Mouse (Mus musculus): Measurements from ENCODE around the gene Cd9.

Gene Cd9

DNA sequence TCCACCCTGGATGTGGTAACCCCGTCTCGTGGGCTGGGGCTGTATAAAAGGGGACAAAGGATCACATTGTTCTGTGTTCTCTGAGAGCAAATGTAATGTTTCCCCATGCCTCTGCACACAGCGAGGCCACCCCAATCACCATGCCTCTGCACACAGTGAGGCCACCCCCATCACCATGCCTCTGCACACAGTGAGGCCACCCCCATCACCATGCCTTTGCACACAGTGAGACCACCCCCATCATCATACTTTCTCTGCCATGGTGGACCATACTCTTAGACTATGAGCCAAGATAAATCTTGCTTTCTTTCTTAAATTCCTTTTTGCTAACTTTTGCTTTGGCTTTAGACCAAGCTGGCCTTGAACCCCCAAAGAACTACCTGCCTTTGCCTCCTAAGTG lies 61.3 kb downstream of the Cd9 start:
- no peak for DNase-seq

DNA sequence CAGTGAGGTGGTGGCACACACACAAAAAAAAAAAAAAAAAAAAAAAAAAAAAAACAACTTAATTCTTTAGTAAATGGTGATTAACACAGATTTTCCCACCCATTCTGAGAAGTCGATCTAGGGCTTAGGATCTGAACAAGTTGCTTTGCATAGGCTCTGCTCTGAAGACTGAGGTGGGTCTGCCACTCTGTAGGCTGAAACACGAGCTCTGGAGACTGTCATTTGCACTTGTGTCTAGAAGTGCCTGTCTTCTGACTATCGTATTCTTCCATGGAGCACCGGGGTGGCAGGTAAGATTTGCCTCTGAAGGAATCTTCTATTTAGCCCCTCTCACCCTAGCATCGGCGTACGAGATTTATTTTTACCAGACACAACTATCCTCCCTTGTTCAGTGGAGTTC lies 62.1 kb downstream of the Cd9 start:
- no peak for DNase-seq

DNA sequence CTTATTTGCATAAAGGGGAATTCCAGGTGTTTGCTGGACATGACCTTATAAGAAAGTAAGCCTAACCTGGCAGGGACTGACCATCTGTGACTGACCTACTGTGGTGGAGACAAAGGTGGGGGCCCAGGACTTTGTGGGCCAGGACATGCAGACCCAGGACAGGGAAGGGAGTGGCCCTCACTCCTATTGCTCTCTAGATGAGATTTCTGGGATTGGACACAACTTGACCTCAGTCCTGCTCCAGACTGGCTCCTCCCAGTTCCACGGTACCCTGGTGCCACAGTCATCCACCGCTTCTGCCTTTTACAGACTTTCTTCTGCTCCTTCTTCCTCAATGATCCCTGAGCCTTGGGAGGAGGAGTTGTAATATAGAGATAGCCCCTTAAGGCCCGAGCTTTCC lies 63.6 kb downstream of the Cd9 start:
- no peak for DNase-seq

DNA sequence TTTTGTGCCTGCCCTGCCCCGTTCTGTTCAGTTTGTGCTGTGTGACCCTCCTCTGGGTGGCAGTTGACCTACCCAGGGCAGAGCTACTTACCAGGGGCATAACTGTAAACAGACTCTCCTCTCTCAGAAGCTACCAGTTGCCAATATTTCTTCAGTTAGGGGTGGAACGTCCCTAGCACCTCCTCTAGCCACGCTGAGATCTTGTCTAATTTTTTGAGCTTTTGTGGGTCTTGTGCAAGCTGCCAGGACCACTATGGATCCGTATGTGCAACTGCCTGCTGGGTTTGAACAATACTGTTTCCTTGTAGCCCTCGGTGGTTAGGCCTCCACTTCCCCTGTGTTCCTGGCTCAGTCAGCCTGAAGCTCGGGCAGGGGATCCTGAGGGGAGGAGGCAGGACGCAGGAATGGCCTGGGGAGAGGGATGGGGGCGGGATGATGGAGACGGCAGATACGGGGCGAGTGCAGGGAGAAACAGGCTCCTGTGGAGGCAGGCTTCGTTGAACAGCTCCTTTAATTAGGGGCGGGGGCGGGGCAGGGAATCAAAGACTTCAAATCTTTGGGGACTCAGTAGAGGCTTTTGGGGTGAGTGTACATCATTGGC lies 64.1 kb downstream of the Cd9 start:
- no peak for DNase-seq

DNA sequence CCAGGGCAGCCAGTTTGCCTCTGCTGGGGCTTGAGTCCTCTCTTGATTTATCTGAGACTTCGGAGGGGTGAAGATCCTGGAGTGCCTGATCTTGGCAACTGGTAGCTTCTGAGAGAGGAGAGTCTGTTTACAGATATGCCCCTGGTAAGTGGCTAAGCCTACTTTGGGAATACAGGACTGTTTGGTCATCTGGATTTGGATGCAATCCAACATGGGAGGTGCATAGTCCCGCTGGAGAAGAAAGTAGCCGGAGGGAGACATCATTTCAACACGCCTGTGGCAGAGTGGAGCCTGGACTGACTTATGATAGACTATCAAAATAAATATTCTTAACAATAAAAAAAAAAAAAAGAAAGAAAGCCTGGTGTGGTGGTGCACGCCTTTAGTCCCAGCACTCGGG lies 64.8 kb downstream of the Cd9 start:
- no peak for DNase-seq

DNA sequence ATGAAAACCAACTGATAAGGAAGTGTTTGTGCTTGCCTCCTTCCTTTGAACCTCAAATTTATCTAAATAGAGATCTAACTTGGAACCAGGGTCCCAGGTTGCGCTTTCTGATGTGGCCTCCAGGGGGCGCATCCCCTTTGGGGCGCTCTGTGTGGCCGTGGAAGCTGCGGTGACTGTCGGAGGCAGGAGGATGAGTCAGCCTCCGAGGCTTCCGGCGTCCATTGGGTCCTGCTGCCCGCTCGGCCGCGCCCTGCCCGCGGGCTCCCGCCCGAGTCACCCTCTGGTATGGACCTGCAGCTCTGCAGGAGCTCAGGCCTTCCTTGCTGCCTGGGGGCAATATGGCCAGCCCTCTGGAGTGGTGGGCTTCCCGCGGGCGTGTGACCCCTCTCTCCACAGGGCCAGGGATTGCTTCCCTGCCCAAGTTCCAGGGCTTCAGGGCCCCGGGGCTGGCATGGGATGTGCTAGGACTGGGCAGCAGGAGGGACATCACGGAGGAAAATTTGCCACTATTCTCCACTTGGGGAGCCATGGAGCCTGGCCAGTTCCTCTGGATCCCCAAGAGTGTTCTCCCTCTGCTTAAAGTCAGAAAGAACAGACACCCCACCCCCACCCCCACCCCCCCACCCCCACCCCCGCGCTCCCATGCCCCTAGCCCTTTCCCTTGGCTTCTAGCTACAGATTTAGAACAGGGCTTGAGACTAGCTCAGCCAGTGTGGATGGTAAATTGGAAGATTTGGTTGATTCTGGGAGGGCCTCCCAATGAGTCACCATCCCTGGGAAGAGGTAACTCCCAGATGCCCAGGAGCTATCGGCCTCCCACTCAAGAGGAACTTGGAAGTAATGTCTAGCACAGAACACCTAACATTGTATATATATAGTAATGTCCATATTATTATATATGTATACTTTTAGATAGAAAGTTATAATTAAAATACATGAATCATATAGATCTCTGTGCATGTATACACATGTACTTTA lies 67.9 kb downstream of the Cd9 start:
- DNase-seq, result peak; percentile 89 to 92

DNA sequence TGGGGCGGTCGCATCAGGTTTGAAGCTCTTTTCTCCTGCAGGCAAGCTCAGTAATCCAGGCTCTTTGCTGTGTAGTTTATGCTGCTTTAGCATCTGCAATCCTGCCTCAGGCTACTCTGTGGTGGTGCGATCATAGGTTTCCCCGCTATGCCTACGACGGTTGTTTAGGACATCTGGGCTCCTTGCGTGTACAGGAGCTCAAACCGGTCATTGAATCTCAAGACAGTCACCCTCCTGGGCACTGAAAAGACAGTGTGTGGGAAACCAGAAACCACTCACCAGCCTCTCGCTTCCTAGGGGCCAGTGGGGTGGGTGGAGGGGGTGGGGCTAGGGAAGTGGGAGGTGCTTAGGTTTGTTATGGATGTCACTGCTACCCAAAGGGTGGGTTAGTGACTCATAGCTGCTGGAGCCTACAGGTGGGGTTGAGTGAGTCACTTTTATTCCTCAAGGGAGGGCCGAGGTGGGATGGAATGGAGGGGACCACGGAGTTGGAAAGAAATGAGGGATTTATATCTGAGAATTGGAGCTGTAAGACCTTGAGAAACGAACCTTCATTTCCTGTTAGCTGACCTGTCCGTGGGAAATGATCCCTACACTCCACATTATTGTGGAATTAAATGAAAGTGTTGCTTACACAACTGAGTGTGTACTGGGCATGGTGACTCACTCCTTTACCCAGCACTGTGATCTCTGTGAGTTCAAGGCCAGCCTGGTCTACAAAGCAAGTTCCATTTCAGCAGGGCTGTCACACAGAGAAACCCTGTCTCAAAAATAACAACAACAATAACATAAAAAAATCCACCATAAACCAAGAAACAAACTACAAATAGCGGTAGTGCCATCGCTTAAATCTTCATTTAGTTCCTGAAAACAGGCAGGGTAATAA lies 69.1 kb downstream of the Cd9 start:
- DNase-seq, result no peak

DNA sequence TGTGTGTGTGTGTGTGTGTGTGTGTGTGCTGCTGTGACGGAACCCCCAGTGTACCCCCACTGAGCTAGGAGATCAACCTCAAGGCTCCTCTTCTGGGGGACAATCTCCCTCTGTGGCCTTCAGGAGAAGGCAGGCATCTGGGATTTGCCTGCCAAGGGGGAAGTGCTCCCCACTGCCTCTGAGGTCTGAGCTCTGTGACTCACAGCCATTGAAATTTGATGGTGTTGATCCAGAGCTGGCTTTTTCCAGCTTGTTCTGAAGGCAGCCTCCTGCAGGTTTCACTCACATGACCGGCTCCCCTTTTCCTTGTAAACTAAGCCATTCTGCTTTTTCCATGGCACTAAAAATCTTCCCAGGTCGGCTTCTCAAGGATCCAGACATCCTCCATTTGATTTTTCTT lies 70.4 kb downstream of the Cd9 start:
- DNase-seq, result no peak

DNA sequence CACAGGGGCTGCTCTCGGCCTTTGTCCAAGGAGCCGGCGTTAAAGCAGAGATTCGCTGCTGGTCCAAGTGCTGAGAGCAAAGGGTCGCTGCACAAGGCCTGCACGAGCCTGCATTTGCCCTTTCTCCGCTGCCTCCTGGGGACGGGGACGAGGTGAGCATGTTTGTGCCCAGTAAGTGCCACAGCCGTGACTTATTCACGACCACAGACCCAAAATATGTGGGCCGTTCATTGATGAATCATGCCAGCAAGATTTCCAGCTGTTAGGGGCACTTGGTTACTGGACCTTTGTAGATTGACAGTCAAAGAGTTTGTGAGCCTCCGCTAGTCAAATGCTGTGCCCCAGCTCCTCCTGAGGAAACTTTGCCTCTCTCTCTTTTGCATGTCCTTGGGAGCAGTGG lies 71.1 kb downstream of the Cd9 start:
- DNase-seq, result no peak

DNA sequence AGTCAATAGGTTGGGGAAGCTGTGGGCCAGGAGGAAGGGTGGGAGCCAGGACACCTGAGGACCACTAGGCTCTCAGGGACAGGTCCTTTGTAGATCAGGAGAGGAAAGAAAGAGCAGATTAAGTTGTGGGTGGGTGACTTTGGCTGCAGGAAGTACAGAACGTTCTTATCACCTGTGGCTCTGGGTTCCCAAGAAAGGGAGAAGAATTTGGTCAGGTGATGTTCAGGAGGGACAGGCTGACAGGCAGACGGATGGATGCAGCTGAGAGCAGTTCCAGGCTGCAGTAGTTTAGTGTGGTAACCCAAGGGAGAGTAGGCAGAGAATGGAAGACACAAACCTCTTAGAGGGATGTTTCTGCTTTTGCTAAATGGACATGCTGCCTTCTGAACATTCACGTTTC lies 71.5 kb downstream of the Cd9 start:
- no peak for DNase-seq

DNA sequence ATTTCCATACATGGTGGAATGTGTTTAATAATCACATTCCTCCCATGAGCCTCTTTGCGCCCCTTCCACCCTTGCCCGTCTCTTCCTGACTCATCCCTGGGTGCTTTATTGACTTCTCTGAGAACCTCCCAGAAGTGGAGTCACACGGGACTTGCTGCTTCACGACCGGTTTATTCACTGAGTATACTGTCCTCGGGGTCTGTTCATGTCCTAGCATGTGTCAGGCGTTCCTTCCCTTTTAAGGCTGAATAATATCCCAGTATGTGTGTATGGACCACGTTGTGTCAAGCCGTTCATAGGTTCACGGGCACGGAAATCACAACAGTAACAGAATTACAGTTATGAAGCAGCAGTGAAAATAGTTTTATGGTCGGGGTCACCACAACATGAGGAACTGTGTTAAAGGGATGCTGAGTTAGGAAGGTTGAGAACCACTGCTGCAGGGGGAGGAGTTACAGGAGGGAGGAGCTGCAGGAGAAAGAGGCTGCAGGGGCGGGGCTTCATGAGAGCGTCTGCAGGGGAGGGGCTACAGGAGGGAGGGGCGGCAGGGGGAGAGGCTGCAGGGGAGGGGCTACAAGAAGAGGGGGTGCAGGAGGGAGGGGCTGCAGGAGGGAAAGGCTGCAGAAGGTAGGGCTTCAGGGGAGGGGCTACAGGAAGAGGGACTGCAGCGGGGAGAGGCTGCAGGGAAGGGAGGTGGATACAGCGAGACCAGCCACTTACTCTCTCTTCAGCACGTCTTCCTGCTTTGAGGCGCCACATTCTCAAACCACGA lies 72.4 kb downstream of the Cd9 start:
- peak; percentile 78 to 86 for DNase-seq

DNA sequence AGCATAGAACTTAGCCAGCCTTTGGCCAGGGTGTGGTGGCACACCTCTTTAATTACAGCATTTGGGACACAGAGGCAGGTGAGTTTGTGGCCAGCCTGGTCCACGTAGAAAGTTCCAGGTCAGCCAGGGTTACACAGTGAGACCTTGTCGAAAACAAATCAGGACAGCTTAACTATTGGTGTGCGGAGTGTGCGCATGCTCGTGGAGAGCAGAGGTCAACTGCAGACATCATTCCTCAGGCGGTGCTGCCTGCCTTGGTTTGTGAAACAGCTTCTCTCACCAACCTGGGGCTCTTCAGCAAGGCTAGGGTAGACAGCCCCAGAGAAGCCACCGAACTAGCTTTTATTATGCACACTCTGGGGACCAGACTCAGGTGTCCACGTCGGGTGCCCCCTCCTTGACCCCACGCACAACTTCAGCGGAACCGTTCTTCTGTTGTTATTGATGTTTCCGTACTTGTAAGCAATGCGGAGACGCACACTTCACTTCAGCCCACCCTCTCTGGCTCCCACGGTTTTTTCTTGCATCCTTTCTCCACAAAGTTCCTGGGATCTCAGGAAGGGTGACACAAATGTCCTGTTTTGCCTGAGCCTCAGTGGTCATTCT lies 74.0 kb downstream of the Cd9 start:
- no peak for DNase-seq

DNA sequence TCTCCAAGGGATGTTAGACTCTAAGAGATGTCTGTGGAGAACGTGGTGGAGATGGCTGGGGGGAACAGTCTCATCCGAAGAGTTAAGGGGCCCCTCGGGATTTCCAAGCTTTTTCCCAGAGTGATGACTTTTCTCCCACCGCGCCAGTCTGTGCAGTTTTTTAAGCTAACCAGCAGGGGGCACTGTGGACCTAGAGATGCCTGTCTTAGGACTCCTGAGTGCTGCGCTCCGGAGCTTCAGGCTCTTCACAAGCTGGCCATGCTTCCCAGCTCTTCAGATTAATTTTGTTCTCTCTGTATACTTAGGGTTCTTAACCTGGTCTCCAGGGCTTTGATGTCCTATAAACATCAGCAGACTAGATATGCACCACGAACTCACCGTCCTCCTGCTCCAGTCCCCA lies 75.8 kb downstream of the Cd9 start:
- DNase-seq, result peak; percentile 82 to 85

DNA sequence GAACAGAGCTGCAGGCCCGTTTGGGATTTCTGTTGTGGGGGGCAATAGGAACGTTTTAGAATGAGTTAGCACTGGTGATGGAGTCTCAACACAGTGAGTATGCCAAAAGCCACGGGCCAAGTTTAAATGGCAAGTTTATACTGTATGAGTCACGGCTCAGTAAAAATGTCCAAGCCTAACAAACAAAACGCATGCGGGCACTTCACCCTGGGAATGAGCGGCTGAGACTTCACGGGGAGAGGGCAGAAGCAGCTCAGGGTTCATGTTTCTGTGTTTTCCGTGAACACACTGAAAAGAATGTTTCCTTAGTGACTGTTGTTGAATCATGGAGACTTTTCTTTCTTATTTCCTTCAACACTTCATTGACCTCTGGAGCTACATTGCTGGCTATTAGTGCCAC lies 81.3 kb downstream of the Cd9 start:
- DNase-seq, result no peak

DNA sequence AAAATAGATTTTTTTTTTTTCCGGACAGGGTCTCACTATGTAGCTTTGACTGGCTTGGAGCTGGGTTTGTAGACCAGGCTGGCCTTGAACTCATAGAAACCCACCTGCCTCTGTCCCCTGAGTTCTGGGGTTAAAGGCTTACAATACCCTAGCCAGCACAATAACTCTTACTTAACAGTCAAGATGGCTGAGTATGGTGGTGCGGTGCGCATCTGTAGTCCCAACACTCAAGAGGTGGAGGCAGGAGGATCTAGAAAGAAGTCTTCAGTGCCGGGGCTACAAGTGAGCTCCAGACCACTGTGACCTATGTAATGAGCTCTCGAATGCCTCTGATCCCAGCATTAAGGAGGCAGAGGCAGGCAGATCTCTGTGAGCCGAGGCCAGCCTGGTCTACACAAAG lies 82.9 kb downstream of the Cd9 start:
- DNase-seq, result no peak

DNA sequence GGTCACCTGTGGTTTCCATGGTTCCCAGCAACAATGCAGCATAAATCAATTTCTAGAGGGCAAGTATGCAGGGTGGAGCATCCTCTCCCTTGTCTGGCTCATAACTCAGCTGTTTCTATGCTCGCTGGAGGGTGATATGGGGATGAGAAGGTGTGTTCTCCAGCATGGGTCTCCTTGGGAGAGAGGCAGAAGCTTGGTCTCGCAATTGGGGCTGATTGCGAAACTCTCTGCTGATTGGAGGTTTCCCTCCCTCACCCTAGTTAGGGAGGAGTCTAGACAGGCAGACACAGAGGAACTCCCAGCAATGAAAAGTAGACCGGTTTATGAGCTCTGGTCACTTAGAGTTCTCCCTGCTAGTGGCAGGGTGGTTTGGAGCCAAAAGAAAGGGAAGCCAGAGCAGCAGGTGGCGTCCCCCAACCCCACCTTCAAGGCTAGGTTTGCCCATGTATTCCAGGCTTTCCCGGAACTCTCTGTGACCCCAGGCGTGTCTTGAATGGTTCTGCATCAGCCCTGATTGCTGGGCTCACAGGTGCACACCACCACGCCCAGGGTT lies 83.5 kb downstream of the Cd9 start:
- no peak for DNase-seq

DNA sequence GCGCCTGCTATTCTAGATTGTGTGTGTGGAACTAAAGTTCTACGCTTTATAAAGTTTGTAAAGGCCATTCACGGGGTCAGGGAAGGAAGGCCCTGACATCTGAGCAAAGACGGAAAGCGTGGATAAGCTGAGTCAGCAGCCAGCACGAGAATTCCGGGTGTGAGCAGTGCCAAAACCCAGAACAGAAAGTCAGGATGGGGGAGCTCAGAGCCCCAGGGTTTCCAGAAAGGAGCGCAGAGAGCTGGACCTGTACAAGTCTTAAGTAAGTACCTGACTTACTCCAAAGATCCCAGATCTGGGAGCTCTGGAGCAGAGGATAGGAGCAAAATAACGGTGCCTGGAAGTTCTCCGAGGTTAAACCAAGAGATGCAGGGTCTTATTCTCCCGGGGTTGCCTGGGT lies 84.0 kb downstream of the Cd9 start:
- no peak for DNase-seq
